Mouse (Mus musculus) heart, adult 2 months (tissue): Measurements from ENCODE around the gene Dcaf11. TPM values are rescaled to one million over a fixed set of nuclear protein-coding genes. Genes with fewer than 3 reads are reported as not detected.

Experiments
- DNase-seq, 2 experiments: peaks; one replicate each; pipeline ENCODE4 v3.0.0; 2021
- H3K27ac ChIP-seq: fragments of 200-600 bp; 2 replicates; pipeline ENCODE4 v1.8.1; 2022
- H3K27me3 ChIP-seq: fragments of 200-500 bp; 2 replicates; pipeline ENCODE4 v1.6.1; 2012; ENCODE audit warnings: mild to moderate bottlenecking, low read length, inconsistent platforms, mixed read lengths; ENCODE audit not compliant: control insufficient read depth, insufficient read depth
- H3K36me3 ChIP-seq: fragments of 200-500 bp; 2 replicates; pipeline ENCODE4 v1.6.1; 2012; ENCODE audit warnings: low read length, inconsistent platforms; ENCODE audit not compliant: control insufficient read depth, insufficient read depth
- H3K4me1 ChIP-seq: fragments of 200-500 bp; 2 replicates; pipeline ENCODE4 v1.6.1; 2011; ENCODE audit warnings: low read length; ENCODE audit not compliant: control insufficient read depth, insufficient read depth
- H3K4me3 ChIP-seq: fragments of 200-600 bp; 2 replicates; pipeline ENCODE4 v1.8.1; 2022
- H3K79me2 ChIP-seq: fragments of 200-500 bp; replicated peaks from 2 replicates; pipeline ENCODE4 v1.6.1; 2012; ENCODE audit warnings: mild to moderate bottlenecking, inconsistent platforms, low read length, moderate library complexity, mixed read lengths; ENCODE audit not compliant: control insufficient read depth, insufficient read depth
- H3K9ac ChIP-seq: fragments of 200-500 bp; 2 replicates; pipeline ENCODE4 v1.6.1; 2012; ENCODE audit warnings: low read depth, mild to moderate bottlenecking, control low read depth, inconsistent platforms, low read length, mixed read lengths
- CTCF ChIP-seq: fragments of 200-600 bp; IDR thresholded peaks from 2 replicates; pipeline ENCODE4 v1.8.1; 2022; ENCODE audit warnings: antibody characterized with exemption, mild to moderate bottlenecking, moderate library complexity
- EP300 ChIP-seq: fragments of 200-500 bp; IDR thresholded peaks from 2 replicates; pipeline ENCODE4 v1.6.1; 2011; ENCODE audit warnings: low read depth, low read length, control low read depth; ENCODE audit not compliant: insufficient read depth
- POLR2A ChIP-seq: fragments of 200-500 bp; IDR thresholded peaks from 2 replicates; pipeline ENCODE4 v1.6.1; 2011; ENCODE audit warnings: mild to moderate bottlenecking, low read depth, low read length, control low read depth; ENCODE audit not compliant: insufficient read depth
- WGBS: fragments of 180-500 bp; shearing (Covaris S2); methylation state at CpG from one replicate; pipeline ENCODE4 v1.1.7; 2018; 5-methylcytosine and 5-hydroxymethylcytosine counted together
- intact Hi-C: fragments of 180-260 bp; cut with DNase I; formaldehyde crosslinking; loops from one replicate; pipeline ENCODE4 v1.15.1; 2025
- polyA plus RNA-seq: library from polyadenylated mRNA; depleted of rRNA; stranded (reverse); fragments of >200 nt; gene quantifications from 2 replicates; pipeline ENCODE4 v1.2.3, GENCODE M21; 2012
- total RNA-seq, 2 experiments: library from RNA; stranded (reverse); gene quantifications; 2 replicates each; pipeline ENCODE4 v1.2.3; 2021

Gene Dcaf11
- total and polyA plus RNA-seq, 3 experiments: 136 to 160 (median 151) TPM

GRCm38 (mm10) chr14:55536116-55536745 is 23.6 kb upstream of the Dcaf11 start:
- TF ChIP-seq POLR2A (no peak), CTCF (peak; percentile 90), EP300 (no peak)
- 48% methylated on average over 6 of the region's 6 CpGs for WGBS
- H3K9ac ChIP-seq: no peak overlapping the region
- no peak overlapping the region for H3K4me3 ChIP-seq
- no peaks in the 10 kb centered on the region for H3K36me3 ChIP-seq
- H3K79me2 ChIP-seq: no peaks in the 10 kb centered on the region
- intact Hi-C loops: loop anchor here (2.0 to 10.0 kb wide), 2 partner anchors 39 to 381 kb away; no protein-coding TSS in a partner anchor
- peak in 1 of 2 experiments; percentile 56 for DNase-seq
- H3K27ac ChIP-seq: no peak overlapping the region
- H3K27me3 ChIP-seq: no peaks in the 10 kb centered on the region
- H3K4me1 ChIP-seq: peaks cover 1% of the 10 kb centered on the region

- 2% methylated on average over 32 of the region's 32 CpGs for WGBS
- DNase-seq: peak; percentile 88 to 94
- Histone ChIP-seq H3K79me2 (no peaks in the 10 kb centered on the region), H3K4me1 (peaks cover 1% of the 10 kb centered on the region), H3K27me3 (no peaks in the 10 kb centered on the region), H3K27ac (peak within 1 kb of the TSS; percentile 92), H3K4me3 (peak within 1 kb of the TSS; percentile 80), H3K9ac (peak within 1 kb of the TSS; percentile 74), H3K36me3 (no peaks in the 10 kb centered on the region)
- TF ChIP-seq CTCF: no peak
- TF ChIP-seq POLR2A: peak; percentile 84
- peak; percentile 63 for TF ChIP-seq EP300
- intact Hi-C loops: loop anchor here (2.0 kb wide), 1 partner anchor 19 kb away; no protein-coding TSS in a partner anchor
Observed at GRCm38 (mm10) chr14:55540067-55540786, 19.6 kb upstream of the Dcaf11 start, which contains the start of gene Pck2. Gene Pck2, plus strand, starts transcription at chr14:55540266.

- Histone ChIP-seq H3K27me3 (no peaks in the 10 kb centered on the region), H3K4me3 (peak overlapping the region; percentile 80), H3K9ac (peak overlapping the region; percentile 74), H3K79me2 (no peaks in the 10 kb centered on the region), H3K36me3 (no peaks in the 10 kb centered on the region), H3K27ac (peak overlapping the region; percentile 92), H3K4me1 (peaks cover 1% of the 10 kb centered on the region)
- intact Hi-C loops: loop anchor here (2.0 kb wide), 1 partner anchor 18 kb away; no protein-coding TSS in a partner anchor
- 11% methylated on average over 10 of the region's 10 CpGs for WGBS
- TF ChIP-seq CTCF (no peak), POLR2A (no peak)
- peak; percentile 87 to 91 for DNase-seq
Observed at GRCm38 (mm10) chr14:55540787-55541321, 19.0 kb upstream of the Dcaf11 start.

GRCm38 (mm10) chr14:55542268-55542667 is 17.5 kb upstream of the Dcaf11 start:
- TF ChIP-seq EP300 (no peak), CTCF (no peak), POLR2A (no peak)
- intact Hi-C loops: no loop called here

DNA sequence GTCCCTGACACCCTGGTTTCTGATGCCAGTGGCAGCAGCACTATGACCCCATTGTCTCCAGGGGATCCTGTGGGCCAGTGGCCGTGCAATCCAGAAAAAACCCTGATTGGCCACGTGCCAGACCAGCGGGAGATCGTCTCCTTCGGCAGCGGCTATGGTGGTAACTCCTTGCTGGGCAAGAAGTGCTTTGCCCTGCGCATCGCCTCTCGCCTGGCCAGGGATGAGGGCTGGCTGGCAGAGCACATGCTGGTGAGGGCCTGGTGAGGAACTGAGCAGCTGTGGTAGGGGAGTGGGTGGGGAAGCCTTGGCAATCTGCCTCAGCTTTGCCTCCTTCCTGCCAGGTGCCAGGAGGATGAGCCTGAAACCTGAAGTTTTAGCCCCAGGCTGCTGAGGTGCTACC is 15.5 kb upstream of the Dcaf11 start:
- intact Hi-C loops: no loop called here
- H3K27me3 ChIP-seq: no peaks in the 10 kb centered on the region
- no peaks in the 10 kb centered on the region for H3K79me2 ChIP-seq
- peaks cover 1% of the 10 kb centered on the region for H3K4me1 ChIP-seq
- H3K27ac ChIP-seq: no peak overlapping the region
- DNase-seq: no peak
- no peak overlapping the region for H3K9ac ChIP-seq
- peaks cover under 1% of the 10 kb centered on the region; the same call in 1 of the 2 replicates for H3K36me3 ChIP-seq
- TF ChIP-seq POLR2A: no peak
- TF ChIP-seq CTCF: no peak
- TF ChIP-seq EP300: no peak
- H3K4me3 ChIP-seq: no peak overlapping the region
- 61% methylated on average over 9 of the region's 9 CpGs for WGBS

More at GRCm38 (mm10) chr14:55542268-55542667, 17.5 kb upstream of the Dcaf11 start:
- Histone ChIP-seq H3K36me3 (no peaks in the 10 kb centered on the region), H3K27me3 (no peaks in the 10 kb centered on the region), H3K9ac (no peak overlapping the region), H3K27ac (no peak overlapping the region), H3K79me2 (no peaks in the 10 kb centered on the region), H3K4me1 (peaks cover 1% of the 10 kb centered on the region), H3K4me3 (no peak overlapping the region)
- 98% methylated on average over 12 of the region's 12 CpGs for WGBS
- DNase-seq: no peak

DNA sequence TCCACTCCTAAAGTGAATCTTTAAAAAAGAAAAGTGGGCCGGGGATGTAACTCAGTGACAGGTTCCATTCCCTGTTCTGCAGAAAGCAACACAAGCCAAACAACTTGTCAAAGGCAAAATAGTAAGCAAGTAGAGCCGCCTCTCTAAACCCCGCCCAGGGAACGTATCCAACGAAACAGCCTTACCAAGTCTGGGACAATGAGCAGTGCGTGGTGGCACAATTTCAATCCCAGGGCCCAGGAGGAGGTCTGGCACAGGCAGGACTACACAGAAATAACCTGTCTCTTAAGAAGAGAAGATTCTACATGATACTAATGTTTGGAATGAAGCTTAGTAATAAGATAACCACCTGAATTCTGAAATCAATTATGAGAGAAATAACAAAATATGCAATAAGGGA is 9.6 kb upstream of the Dcaf11 start:
- WGBS: 74% methylated on average over 6 of the region's 6 CpGs
- H3K4me1 ChIP-seq: no peaks in the 10 kb centered on the region; the same call in 1 of the 2 replicates
- DNase-seq: no peak
- H3K27me3 ChIP-seq: no peaks in the 10 kb centered on the region
- H3K27ac ChIP-seq: no peak overlapping the region
- no peak overlapping the region for H3K9ac ChIP-seq
- TF ChIP-seq CTCF (no peak), EP300 (no peak), POLR2A (no peak)
- no peak overlapping the region for H3K4me3 ChIP-seq
- intact Hi-C loops: no loop called here
- no peaks in the 10 kb centered on the region for H3K79me2 ChIP-seq
- peaks cover 3% of the 10 kb centered on the region; the same call in 1 of the 2 replicates for H3K36me3 ChIP-seq
